Mouse (Mus musculus) cerebellum, adult 8-10 months (tissue): ENCODE data around the gene Senp1.

Experiments used
- DNase-seq: peaks from one replicate; pipeline ENCODE4 v3.0.0; 2022

The Senp1 gene

GRCm38 (mm10) chr15:98107230-98107629, 13.7 kb upstream of the Senp1 start:
- no peak for DNase-seq

DNA sequence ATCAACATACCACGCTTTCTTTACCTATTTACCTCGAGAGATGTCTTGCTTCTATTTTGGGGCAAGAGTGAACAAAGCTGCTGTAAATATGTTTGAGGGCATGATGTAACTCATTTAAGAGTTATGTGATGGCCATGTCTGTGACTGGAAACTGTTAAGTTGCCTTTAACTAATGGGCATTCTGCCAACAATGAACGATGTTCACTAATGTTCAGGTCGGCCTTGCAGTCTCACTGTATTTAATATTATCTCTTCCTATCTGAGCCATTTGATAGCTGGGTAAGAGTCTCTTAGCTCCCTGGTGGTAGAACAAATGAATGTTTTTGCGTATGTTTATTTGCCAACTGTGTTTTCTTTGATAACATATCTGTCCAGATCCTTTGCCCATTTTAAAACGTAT, 13.0 kb upstream of the Senp1 start:
- no peak for DNase-seq

GRCm38 (mm10) chr15:98102401-98102800, 8.9 kb upstream of the Senp1 start:
- no peak for DNase-seq

DNA sequence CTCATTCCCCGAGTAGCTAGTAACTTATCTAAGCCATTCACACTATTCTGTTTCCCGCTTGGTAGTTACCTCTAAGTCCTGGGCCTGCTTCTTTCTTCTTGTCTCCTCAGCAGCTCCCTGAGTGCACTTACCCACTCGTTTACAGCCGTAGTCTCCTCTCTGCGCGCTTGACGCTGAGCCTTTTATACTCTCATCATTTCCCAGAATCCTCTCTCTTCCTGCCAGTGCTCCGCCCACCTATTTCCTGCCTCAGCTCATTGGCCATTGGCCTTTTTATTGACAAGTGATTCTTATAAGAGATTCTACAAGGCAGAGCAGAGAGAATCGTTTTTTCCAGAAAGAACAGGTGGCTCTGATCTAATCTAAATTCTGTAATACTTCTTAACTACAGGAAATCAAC, 5.0 kb upstream of the Senp1 start:
- DNase-seq: no peak

- DNase-seq: no peak
Measured at GRCm38 (mm10) chr15:98096957-98097356, 3.4 kb upstream of the Senp1 start.

- no peak for DNase-seq
Measured at GRCm38 (mm10) chr15:98094905-98095304, 1.4 kb upstream of the Senp1 start.

DNA sequence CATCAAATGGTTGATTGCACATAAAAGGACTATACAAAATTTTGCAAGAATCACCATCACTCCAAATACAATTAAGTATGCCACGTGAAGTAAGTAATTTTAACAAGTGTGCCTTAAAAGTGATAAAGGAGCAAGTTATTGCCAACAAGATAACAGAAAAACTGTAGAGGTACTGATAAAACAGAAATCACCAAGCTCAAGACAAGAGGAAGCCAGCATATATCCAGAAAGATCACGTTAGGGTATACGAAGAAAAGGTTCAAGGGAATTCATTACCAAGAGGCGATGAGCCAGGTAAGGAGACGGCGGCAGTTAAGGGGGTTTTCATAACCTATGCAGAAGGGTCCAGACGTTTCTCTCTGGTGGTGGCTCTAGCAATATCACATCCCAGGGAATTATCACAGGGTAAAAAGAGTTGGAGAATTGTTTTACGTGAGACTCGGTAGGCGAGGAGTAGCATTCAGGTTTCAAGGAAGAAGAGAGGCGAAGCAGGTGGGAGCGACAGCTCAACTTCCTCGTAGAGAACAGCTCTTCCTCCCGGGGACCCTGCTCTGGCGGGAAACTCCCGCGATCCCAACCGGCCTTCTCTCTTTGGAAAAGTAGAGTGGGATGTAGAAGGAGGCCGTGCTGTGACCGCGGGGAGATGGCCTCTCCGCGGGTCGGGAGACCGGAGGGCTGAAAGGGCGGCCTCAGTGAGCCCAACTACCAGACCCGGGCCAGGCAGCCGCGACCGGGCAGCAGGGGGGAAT, 998 bp downstream of the Senp1 start, which contains the start of gene Pfkm:
TSS of gene Pfkm (plus strand) at position 218 of the 749 bp plus-strand sequence.
- no peak for DNase-seq

DNA sequence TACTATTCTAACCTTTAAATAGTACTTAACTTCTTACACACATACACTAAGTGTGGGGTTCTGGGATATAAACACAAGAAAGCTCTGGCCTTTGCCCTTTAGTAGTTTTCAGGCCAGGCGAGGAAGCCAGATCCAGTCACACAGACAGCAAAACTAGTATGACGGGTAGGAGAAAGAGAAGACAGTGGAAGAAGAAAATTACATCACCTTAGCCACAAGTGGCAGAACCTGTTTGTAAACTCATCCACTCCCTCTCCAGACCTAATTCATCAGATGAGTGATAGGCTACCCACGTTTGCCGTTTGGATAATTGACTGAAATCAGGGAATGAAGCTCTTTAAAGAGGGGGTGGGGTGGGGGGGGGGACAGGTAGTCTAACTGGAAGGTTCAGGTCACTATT, 1.7 kb downstream of the Senp1 start:
- DNase-seq: no peak

GRCm38 (mm10) chr15:98089421-98090183, 3.9 kb downstream of the Senp1 start:
- no peak for DNase-seq

DNA sequence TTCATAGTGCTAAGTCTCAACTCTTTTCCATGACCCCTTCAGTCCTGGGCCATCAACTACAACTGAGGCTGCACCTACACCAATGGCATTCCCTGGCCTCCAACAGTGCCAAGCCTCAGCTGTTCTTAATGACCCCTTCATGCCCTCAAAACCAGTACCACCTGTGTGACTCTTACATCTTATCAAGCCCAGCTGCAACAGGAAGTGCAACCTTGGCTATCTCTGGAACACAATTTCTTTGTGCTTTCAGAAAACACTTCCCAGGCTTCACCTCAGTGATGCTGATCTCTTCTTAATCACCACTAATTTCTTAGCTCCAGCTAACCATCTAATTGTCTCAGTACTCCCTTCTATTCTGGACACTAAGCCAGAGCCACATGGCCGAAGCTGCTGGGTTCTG, 4.7 kb downstream of the Senp1 start:
- no peak for DNase-seq

DNA sequence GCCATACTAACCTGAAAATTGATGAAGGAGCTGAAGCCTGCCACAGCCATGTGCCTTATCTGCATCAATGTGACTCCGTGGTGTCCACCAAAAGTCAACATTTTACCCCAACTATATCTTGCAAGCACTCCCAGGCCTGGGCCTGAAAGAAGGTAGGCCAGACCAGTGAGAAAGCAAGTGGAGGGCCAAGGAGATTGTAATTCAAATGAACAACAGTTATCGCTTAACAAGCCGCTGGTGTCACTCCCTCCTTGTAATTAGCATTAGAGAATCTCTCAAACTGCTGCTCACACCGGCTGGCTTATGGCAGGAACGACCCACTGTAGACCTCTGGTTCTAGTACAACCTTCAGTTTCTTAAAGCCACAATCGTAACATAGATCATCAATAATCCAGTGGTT, 16.6 kb downstream of the Senp1 start:
- DNase-seq: no peak

DNA sequence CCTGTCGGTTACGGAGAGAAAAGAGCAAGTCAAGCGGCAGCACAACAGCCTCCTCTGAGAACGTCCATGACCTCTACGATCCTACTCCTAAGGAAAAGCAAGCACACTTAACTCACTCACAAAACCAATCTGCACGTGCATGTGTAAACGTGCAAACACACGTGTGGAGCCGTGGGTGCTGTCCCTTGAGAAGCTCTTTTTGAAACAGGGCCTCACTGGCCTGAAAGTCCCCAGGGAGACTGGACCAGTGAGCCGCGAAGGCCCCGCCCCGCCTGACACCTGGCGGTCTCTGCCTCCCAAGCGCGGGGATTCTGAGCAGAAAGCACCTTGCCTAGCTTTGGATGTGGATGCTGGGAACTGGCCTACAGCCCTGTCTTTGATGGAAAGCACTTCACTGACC, 18.5 kb downstream of the Senp1 start:
- DNase-seq: no peak

DNA sequence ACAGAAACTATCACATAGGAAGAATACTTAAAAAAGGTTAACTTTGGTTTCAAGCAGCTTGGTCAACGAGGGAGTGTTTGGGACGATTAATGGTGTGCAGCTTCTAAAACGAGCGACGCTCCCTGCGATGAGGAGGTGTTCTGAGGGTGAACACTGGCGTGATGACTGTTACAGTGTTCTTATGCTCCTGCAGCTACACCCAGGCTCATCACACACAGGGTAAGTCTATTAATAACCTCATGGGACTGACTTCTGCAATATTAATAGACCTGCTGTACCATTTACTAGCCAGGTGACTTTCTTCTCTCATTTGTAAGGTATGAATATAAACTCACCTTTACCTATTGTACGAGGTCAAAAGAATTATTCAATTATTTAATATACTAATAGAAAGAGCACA, 19.0 kb downstream of the Senp1 start:
- no peak for DNase-seq

DNA sequence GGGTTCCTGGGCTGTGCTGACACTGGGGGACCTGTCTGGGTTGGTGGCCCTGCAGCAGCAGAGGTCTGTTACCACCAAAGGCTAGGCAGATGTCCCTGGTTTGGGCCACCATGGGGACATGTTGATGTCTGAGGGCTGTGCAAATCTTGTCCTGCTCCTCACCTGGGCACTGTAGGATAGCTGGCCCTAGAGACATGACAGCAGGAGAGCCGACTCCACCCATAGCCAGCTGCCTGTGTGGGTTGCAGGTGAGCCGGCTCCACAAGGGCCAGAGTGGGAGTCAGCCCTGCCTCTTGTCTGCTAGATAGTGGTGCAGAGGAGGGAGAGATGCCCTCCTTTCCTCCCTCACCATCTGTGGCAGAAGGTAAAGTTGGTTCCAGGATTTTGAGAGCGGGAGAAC, 23.2 kb downstream of the Senp1 start:
- DNase-seq: no peak

DNA sequence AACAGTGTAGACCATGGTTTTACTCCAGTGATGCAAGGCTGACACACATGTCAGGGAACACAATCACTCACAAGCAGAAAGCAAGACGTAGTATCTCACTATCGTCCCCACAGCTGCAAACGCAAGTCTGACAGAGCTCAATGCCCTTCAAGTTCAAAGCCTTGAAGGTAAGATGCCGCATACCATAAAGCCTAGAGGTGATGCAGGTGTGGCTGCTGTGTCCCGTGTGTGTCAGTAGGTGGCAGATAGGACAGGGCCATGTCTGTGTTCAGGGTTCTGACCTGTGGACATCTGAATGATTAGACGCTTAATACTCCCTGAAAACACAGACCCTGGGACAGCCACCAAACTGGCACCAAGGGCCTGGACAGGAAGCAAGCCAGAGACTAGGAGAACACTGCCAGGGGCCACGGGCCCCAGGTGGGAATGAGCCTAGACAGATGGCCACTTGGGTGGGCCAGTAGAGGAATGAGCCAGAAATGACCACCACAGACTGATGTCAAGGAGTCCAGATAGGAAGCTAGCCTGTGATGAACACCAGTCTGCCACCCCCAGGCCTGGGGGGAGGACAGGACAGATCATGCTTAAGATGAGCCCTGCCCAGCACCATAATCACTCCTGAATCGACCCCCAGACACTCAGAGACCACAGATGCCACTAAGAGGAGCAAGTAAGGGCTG, 23.8 kb downstream of the Senp1 start:
- no peak for DNase-seq

- DNase-seq: no peak
Measured at GRCm38 (mm10) chr15:98068506-98068905, 25.0 kb downstream of the Senp1 start.

- no peak for DNase-seq
Measured at GRCm38 (mm10) chr15:98067492-98067891, 26.1 kb downstream of the Senp1 start.

GRCm38 (mm10) chr15:98066602-98067001, 26.9 kb downstream of the Senp1 start:
- no peak for DNase-seq

GRCm38 (mm10) chr15:98065881-98066280, 27.7 kb downstream of the Senp1 start:
- no peak for DNase-seq

DNA sequence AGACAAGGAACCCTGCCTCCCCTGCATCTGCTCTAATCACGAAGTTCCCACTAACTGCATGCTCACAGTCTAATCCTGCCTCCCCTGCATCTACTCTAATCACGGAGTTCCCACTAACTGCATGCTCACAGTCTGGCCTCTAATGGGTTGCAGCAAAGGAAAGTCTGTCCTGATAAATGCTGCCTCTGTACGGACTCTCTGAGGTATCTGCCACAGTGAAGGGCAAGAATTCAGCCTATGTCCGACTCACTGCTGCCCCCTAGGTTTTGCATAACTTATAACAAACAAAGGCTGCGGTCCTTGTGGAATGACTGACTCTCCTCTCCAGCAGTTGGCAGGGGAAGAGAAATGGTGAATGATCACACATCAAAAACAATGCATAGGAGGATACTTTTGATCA, 38.3 kb downstream of the Senp1 start:
- peak; percentile 24 for DNase-seq

GRCm38 (mm10) chr15:98051685-98052084, 41.9 kb downstream of the Senp1 start:
- DNase-seq: no peak

DNA sequence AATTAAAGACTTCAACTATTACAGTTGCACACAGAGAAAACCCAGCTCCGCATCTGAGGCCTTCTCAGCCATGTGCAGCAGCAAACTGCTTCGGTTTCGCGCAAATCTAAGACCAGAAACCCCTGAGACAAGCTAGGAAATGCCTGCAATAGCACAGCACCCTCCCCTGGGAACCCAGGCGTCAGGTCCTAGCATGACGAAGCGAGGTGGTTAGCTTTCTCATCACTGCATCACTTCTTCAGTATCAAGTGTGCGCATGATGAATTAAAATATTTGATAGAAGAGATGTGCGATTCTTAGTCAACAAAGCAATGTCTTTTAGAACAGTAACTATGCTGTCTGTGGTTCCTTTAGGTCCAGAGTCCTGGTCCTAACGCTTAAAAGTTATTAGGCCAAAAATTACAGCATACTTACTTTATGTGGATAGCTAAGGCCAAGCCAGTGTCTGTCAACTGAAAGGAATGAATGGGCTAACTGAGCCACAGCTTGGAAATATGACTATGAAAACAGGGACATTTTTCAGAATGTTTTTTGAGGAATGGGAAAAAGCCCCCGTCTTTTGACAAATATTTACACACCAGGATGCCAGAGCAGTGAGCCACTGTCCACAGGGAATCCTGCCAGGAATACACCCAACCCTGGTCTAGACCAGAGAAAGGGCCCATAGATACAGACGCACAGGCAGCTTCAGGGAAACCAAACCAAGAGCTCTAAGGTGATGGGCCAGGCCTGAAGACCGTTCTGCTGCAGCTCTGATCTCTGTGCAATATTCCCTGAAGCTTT, 44.4 kb downstream of the Senp1 start:
- no peak for DNase-seq

GRCm38 (mm10) chr15:98044387-98044786, 49.2 kb downstream of the Senp1 start:
- no peak for DNase-seq
